Mouse (Mus musculus): ENCODE measurements at regions not wholly inside any gene's neighbourhood (a gene's known extent, or its start where the extent isn't known, plus 50 kb on each side); places are given as distances from the start of the nearest gene placed in this dataset.

DNA sequence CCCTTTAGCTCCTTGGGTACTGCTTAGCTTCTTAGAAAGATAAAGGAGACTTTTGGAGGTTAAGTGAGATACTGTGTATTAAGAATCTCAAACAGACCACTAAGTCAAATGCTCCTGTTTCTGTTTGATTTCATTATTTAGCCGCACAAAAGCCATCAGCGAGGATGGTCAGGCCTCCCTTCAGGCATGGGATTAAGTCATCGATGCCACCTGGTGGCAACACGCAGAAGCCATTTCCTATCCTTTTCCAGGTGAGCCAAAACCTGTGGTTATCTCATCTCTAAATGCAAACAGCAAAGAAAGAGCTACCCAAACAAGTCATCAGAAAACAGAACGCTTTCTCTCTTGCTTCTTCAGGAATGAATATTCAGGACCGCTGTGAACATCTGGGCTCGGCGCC is 846.3 kb upstream of the Tmem132c start (continued):
- TF ChIP-seq ETS1 (IDR thresholded peaks at IDR 0.05; ENCODE audit: low read depth, low read length) (no peak), MEF2A (IDR thresholded peaks at IDR 0.05; ENCODE audit: extremely low read depth, insufficient replicate concordance, low read depth, low read length, poor library complexity, severe bottlenecking) (no peak)

DNA sequence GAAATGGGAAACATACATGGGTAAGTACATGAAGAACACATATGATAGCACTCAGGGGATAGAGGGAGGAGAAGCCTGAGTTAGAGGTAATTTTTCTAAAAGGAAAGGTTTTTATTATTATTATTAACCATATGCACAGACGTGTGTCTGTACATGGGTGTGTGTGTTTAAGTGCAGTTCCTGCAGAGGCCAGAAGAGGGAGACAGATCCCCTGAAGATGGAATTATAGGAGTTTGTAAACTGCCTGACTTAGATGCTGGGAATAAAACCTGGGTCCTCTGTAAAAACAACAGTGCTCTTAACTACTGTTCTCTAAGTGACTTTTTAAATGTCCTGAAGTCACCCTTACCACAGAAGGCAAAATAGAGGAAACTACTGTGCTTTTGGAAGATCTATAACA is 809.9 kb upstream of the Tmem132c start:
- Histone ChIP-seq H3K4me1 (ENCODE audit: control insufficient read depth in 1 of 2, insufficient read depth in 2 of 2, low read length in 2 of 2) (no peaks in the 10 kb centered on the region), H3K9me3 (replicated peaks; ENCODE audit: insufficient read depth, low read length) (no peaks in the 10 kb centered on the region), H3K36me3 (ENCODE audit: control insufficient read depth in 1 of 2, insufficient read depth in 2 of 2, low read length in 2 of 2) (no peaks in the 10 kb centered on the region), H3K79me2 (ENCODE audit: control insufficient read depth, insufficient read depth, low read length, poor library complexity) (no peaks in the 10 kb centered on the region), H3K27ac (ENCODE audit: control insufficient read depth, low read depth, low read length) (no peak overlapping the region), H3K4me3 (ENCODE audit: control insufficient read depth in 1 of 2, insufficient read depth in 1 of 2, low read depth in 2 of 2, low read length in 2 of 2) (no peak overlapping the region), H3K9ac (ENCODE audit: control insufficient read depth, low read depth, low read length, poor library complexity, severe bottlenecking) (no peak overlapping the region), H3K27me3 (ENCODE audit: control insufficient read depth in 1 of 2, insufficient read depth in 2 of 2, low read length in 2 of 2) (no peaks in the 10 kb centered on the region)
- DNase-seq (ENCODE audit: low read depth, low spot score), result peak; percentile 17
- TF ChIP-seq ZKSCAN1 (IDR thresholded peaks at IDR 0.05; ENCODE audit: low read depth, low read length) (no peak), CTCF (IDR thresholded peaks at IDR 0.05 in 2 of 3, conservative IDR thresholded peaks at IDR 0.05 in 1 of 3; ENCODE audit: control insufficient read depth in 1 of 3, insufficient read depth in 1 of 3, low read depth in 2 of 3, low read length in 3 of 3, poor library complexity in 1 of 3, severe bottlenecking in 1 of 3) (peak; percentile 9 to 33 (median 32); a peak in 3 of 6 replicates), POLR2A (IDR thresholded peaks at IDR 0.05; ENCODE audit: control insufficient read depth in 1 of 2, insufficient read depth in 1 of 2, low read depth in 1 of 2, low read length in 2 of 2, poor library complexity in 1 of 2) (no peak), USF2 (IDR thresholded peaks at IDR 0.05; ENCODE audit: borderline replicate concordance in 1 of 2, insufficient read depth in 1 of 2, low read depth in 1 of 2, low read length in 2 of 2) (no peak), RAD21 (IDR thresholded peaks at IDR 0.05; ENCODE audit: low read depth, low read length) (peak; percentile 20)

DNA sequence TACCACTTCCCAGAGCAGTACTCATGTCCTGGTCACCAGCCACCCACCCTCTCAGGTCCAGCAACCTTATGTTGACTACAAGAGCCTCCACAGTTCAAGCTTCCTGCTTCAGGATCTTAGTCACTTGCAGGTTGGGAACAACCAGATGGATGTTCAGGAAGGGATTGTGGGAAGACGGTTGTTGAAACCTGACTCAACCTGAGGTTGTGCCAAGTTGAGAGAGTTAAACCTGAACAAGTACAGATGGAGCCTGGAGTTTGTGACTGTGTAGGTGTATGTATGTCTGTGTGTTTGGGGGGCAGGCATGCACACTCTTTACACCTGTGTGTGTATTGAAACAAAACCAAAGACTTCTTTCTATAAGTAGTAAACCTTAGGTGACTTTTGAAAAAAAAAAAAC is 802.9 kb upstream of the Tmem132c start:
- Histone ChIP-seq H3K4me3 (ENCODE audit: control insufficient read depth in 1 of 2, insufficient read depth in 1 of 2, low read depth in 2 of 2, low read length in 2 of 2) (no peak overlapping the region), H3K9me3 (replicated peaks; ENCODE audit: insufficient read depth, low read length) (no peaks in the 10 kb centered on the region), H3K9ac (ENCODE audit: control insufficient read depth, low read depth, low read length, poor library complexity, severe bottlenecking) (no peak overlapping the region), H3K27me3 (ENCODE audit: control insufficient read depth in 1 of 2, insufficient read depth in 2 of 2, low read length in 2 of 2) (no peaks in the 10 kb centered on the region), H3K4me1 (ENCODE audit: control insufficient read depth in 1 of 2, insufficient read depth in 2 of 2, low read length in 2 of 2) (no peaks in the 10 kb centered on the region), H3K79me2 (ENCODE audit: control insufficient read depth, insufficient read depth, low read length, poor library complexity) (no peaks in the 10 kb centered on the region), H3K36me3 (ENCODE audit: control insufficient read depth in 1 of 2, insufficient read depth in 2 of 2, low read length in 2 of 2) (no peaks in the 10 kb centered on the region), H3K27ac (ENCODE audit: control insufficient read depth, low read depth, low read length) (no peak overlapping the region)
- no peak for TF ChIP-seq RAD21 (IDR thresholded peaks at IDR 0.05; ENCODE audit: low read depth, low read length)
- TF ChIP-seq USF1 (IDR thresholded peaks at IDR 0.05; ENCODE audit: low read depth, low read length), result no peak
- no peak for TF ChIP-seq GATA1 (IDR thresholded peaks at IDR 0.05; ENCODE audit: low read depth, low read length)
- TF ChIP-seq NRF1 (IDR thresholded peaks at IDR 0.05; ENCODE audit: insufficient read depth, low read depth, low read length, poor library complexity, severe bottlenecking), result no peak
- TF ChIP-seq ZKSCAN1 (IDR thresholded peaks at IDR 0.05; ENCODE audit: low read depth, low read length), result no peak
- no peak for TF ChIP-seq RCOR1 (IDR thresholded peaks at IDR 0.05; ENCODE audit: low read depth, low read length)
- no peak for TF ChIP-seq GABPA (IDR thresholded peaks at IDR 0.05; ENCODE audit: low read depth, low read length)
- TF ChIP-seq MEF2A (IDR thresholded peaks at IDR 0.05; ENCODE audit: extremely low read depth, insufficient replicate concordance, low read depth, low read length, poor library complexity, severe bottlenecking), result no peak
- no peak for TF ChIP-seq SIN3A (IDR thresholded peaks at IDR 0.05; ENCODE audit: low read length)
- TF ChIP-seq SMC3 (IDR thresholded peaks at IDR 0.05; ENCODE audit: low read depth, low read length), result no peak
- TF ChIP-seq E2F4 (IDR thresholded peaks at IDR 0.05; ENCODE audit: borderline replicate concordance, low read depth, low read length), result no peak
- TF ChIP-seq MYB (IDR thresholded peaks at IDR 0.05; ENCODE audit: low read depth, low read length), result no peak
- no peak for TF ChIP-seq ZMIZ1 (IDR thresholded peaks at IDR 0.05; ENCODE audit: low read depth, low read length)
- TF ChIP-seq MYC (IDR thresholded peaks at IDR 0.05; ENCODE audit: low read depth, low read length), result no peak
- DNase-seq (ENCODE audit: low read depth, low spot score), result no peak
